Mouse (Mus musculus): ENCODE data around the gene Amz1. TPM values are rescaled to one million over a fixed set of nuclear protein-coding genes. Genes with fewer than 3 reads are reported as not detected.

The Amz1 gene
- polyA plus RNA-seq, 1 experiment from 2014 or later: 0.38 TPM

DNA sequence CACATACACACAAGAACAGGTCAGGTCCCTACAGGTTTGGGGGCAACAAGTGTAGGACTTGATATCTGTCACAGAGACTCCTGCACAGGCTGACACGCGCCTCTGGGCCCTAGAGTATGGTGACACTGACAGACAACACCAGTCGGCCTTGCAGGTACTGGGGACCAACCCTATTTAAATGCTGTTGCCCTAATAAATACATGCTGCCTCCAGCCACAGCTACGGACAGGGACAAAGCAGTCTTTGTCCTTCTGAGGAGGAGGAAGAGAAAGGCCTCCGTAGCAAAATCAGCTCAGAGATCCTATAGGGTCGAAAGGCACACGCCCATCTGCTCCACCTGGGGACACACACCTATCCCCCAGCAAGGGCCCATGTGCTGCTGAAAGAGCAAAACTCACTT is 27.9 kb upstream of the Amz1 start:
- H3K9me3 ChIP-seq (ENCODE audit: control insufficient read depth, low read length): no peaks in the 10 kb centered on the region
- peaks cover 7% of the 10 kb centered on the region for H3K36me3 ChIP-seq (ENCODE audit: control insufficient read depth, insufficient read depth, low read length)
- no peak overlapping the region for H3K4me2 ChIP-seq (ENCODE audit: low read depth)
- H3K4me3 ChIP-seq (ENCODE audit: low read depth, low read length): no peak overlapping the region
- no peaks in the 10 kb centered on the region for H3K27me3 ChIP-seq (ENCODE audit: control insufficient read depth, insufficient read depth, low read length)
- no peaks in the 10 kb centered on the region for H3K4me1 ChIP-seq (ENCODE audit: control insufficient read depth, insufficient read depth, low read length)
- WGBS: 87% methylated on average over 7 of the region's 7 CpGs
- H3K27ac ChIP-seq (ENCODE audit: low read depth, low read length): no peak overlapping the region
- no peak overlapping the region for H3K9ac ChIP-seq (ENCODE audit: low read length)
- no peak for DNase-seq (ENCODE audit: low spot score)
- ATAC-seq (ENCODE audit: insufficient read depth, low FRiP score, low TSS enrichment): no peak

- H3K4me1 ChIP-seq (ENCODE audit: control insufficient read depth, insufficient read depth, low read length): no peaks in the 10 kb centered on the region
Measured at GRCm38 (mm10) chr5:140699776-140700175, 24.2 kb upstream of the Amz1 start.

DNA sequence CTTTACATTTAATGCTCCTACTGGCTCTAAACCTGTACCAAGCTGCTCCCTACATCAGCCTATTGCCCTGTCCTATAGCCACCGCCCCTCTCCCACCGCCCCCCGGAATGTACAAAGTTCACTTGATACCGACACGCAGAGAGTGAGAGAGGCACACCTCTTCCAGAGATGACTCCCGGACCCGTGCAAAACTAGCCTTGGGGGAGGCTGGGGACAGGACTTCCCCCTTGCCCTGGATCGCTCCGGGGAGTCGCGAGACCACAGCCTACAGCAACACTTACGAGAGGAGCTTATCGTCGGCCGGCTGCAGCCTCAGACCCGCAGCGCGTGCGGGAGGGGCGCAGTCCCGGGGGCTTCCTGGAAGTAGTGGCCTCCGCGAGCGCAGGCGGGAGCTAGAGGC is 22.3 kb upstream of the Amz1 start:
- under 1% methylated on average over 25 of the region's 25 CpGs for WGBS
- Histone ChIP-seq H3K27ac (ENCODE audit: low read depth, low read length) (peak overlapping the region; percentile 76), H3K9ac (ENCODE audit: low read length) (peak overlapping the region; percentile 83), H3K9me3 (ENCODE audit: control insufficient read depth, low read length) (no peaks in the 10 kb centered on the region), H3K4me3 (ENCODE audit: low read depth, low read length) (peak overlapping the region; percentile 87), H3K27me3 (ENCODE audit: control insufficient read depth, insufficient read depth, low read length) (no peaks in the 10 kb centered on the region), H3K4me2 (ENCODE audit: low read depth) (peak overlapping the region; percentile 92), H3K4me1 (ENCODE audit: control insufficient read depth, insufficient read depth, low read length) (peaks cover 8% of the 10 kb centered on the region), H3K36me3 (ENCODE audit: control insufficient read depth, insufficient read depth, low read length) (peaks cover 2% of the 10 kb centered on the region; the same call in 1 of the 2 replicates)
- DNase-seq (ENCODE audit: low spot score): no peak
- no peak for ATAC-seq (ENCODE audit: insufficient read depth, low FRiP score, low TSS enrichment)

More at GRCm38 (mm10) chr5:140699776-140700175, 24.2 kb upstream of the Amz1 start:
- Histone ChIP-seq H3K36me3 (ENCODE audit: control insufficient read depth, insufficient read depth, low read length) (peaks cover 6% of the 10 kb centered on the region), H3K4me2 (ENCODE audit: low read depth) (no peak overlapping the region), H3K4me3 (ENCODE audit: low read depth, low read length) (no peak overlapping the region), H3K9me3 (ENCODE audit: control insufficient read depth, low read length) (no peaks in the 10 kb centered on the region), H3K27ac (ENCODE audit: low read depth, low read length) (no peak overlapping the region), H3K27me3 (ENCODE audit: control insufficient read depth, insufficient read depth, low read length) (no peaks in the 10 kb centered on the region), H3K9ac (ENCODE audit: low read length) (no peak overlapping the region)
- WGBS: 84% methylated on average over 9 of the region's 9 CpGs
- DNase-seq (ENCODE audit: low spot score): no peak
- ATAC-seq (ENCODE audit: insufficient read depth, low FRiP score, low TSS enrichment): no peak

- H3K4me3 ChIP-seq (ENCODE audit: low read depth, low read length): peak within 1 kb of the TSS; percentile 87
- H3K36me3 ChIP-seq (ENCODE audit: control insufficient read depth, insufficient read depth, low read length): peaks cover 2% of the 10 kb centered on the region; the same call in 1 of the 2 replicates
- peak within 1 kb of the TSS; percentile 92 for H3K4me2 ChIP-seq (ENCODE audit: low read depth)
- no peaks in the 10 kb centered on the region for H3K9me3 ChIP-seq (ENCODE audit: control insufficient read depth, low read length)
- peaks cover 8% of the 10 kb centered on the region for H3K4me1 ChIP-seq (ENCODE audit: control insufficient read depth, insufficient read depth, low read length)
- H3K27ac ChIP-seq (ENCODE audit: low read depth, low read length): peak within 1 kb of the TSS; percentile 76
- no peaks in the 10 kb centered on the region for H3K27me3 ChIP-seq (ENCODE audit: control insufficient read depth, insufficient read depth, low read length)
- peak within 1 kb of the TSS; percentile 83 for H3K9ac ChIP-seq (ENCODE audit: low read length)
- under 1% methylated on average over 27 of the region's 33 CpGs for WGBS
- DNase-seq (ENCODE audit: low spot score) (peak; percentile 95), ATAC-seq (ENCODE audit: insufficient read depth, low FRiP score, low TSS enrichment) (peak; percentile 67)
Measured at GRCm38 (mm10) chr5:140702103-140702513, 21.8 kb upstream of the Amz1 start, which contains the start of gene Iqce. Iqce (minus strand) TSS chr5:140702378.

DNA sequence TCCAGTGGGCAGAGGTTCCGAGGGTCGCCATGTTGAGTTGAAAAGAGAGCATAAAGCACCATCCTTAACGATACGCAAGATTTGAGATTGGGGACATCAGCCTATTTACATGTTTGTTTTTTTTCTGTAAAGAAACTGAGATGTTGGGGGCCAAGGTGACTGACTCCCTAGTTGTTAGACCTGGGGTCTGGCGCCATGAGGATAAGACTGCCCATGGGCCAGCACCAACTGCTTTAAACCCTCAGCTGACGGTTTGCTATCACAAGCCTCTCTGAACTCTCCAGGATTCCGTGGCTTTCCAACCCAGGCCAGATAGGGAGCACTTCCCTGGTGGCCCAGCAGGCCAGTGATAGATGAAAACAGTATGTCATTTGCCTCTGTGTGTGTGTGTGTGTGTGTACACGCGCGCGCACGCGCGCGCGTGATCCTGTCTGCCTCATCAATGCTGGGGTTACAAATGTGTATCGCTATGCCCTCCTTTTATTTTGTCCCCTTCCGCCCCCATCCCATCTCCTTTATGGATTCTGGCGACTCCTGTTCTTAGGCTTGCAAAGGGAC is 21.2 kb upstream of the Amz1 start:
- H3K27ac ChIP-seq (ENCODE audit: low read depth, low read length): no peak overlapping the region
- peaks cover 3% of the 10 kb centered on the region; the same call in 1 of the 2 replicates for H3K36me3 ChIP-seq (ENCODE audit: control insufficient read depth, insufficient read depth, low read length)
- H3K9ac ChIP-seq (ENCODE audit: low read length): peak overlapping the region; percentile 83; the same call in 1 of the 2 replicates
- peak overlapping the region; percentile 92 for H3K4me2 ChIP-seq (ENCODE audit: low read depth)
- no peak for ATAC-seq (ENCODE audit: insufficient read depth, low FRiP score, low TSS enrichment)
- H3K4me3 ChIP-seq (ENCODE audit: low read depth, low read length): peak overlapping the region; percentile 87
- H3K27me3 ChIP-seq (ENCODE audit: control insufficient read depth, insufficient read depth, low read length): no peaks in the 10 kb centered on the region
- 66% methylated on average over 19 of the region's 19 CpGs for WGBS
- no peaks in the 10 kb centered on the region for H3K9me3 ChIP-seq (ENCODE audit: control insufficient read depth, low read length)
- DNase-seq (ENCODE audit: low spot score): peak; percentile 24
- peaks cover 8% of the 10 kb centered on the region for H3K4me1 ChIP-seq (ENCODE audit: control insufficient read depth, insufficient read depth, low read length)

DNA sequence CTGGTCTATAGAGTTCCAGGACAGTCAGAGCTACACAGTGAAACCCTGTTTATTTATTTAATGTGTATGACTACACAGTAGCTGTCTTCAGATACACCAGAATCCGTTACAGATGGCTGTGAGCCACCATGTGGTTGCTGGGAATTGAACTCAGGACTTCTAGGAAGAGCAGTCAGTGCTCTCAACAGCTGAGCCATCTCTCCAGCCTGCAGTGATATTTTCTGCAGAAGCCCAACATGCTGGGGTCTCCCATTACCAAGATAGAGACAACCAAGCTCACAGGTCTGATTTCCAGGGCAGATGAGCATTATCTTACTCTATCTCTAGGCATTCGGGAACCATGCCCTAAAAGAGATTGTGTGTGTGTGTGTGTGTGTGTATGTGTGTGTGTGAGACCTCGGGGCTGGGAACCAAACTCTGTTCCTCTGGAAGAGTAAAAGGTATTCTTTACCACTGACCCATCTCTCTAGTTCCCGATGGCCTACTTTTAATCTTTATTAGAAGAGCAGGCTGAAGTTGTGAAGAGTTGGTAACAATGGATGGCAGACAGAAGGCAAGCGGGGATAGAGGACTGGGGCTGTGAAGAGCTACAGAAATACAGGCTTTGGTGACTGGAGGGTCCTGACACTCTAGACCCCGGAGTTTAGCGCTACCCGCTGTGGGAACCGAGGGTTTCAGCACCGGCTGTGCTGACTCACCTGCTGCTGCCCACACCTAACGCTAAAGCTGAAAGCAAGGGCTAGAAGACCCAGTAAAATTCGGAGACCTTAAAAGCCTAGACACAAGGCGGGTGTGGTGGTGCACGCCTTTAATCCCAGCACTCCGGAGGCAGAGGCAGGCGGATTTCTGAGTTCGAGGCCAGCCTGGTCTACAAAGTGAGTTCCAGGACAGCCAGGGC is 20.2 kb upstream of the Amz1 start:
- DNase-seq (ENCODE audit: low spot score) (no peak), ATAC-seq (ENCODE audit: insufficient read depth, low FRiP score, low TSS enrichment) (no peak)
- no peak overlapping the region for H3K9ac ChIP-seq (ENCODE audit: low read length)
- H3K4me1 ChIP-seq (ENCODE audit: control insufficient read depth, insufficient read depth, low read length): peaks cover 8% of the 10 kb centered on the region
- H3K4me3 ChIP-seq (ENCODE audit: low read depth, low read length): peak overlapping the region; percentile 63
- no peak overlapping the region for H3K27ac ChIP-seq (ENCODE audit: low read depth, low read length)
- H3K27me3 ChIP-seq (ENCODE audit: control insufficient read depth, insufficient read depth, low read length): no peaks in the 10 kb centered on the region
- H3K9me3 ChIP-seq (ENCODE audit: control insufficient read depth, low read length): no peaks in the 10 kb centered on the region
- H3K4me2 ChIP-seq (ENCODE audit: low read depth): peak overlapping the region; percentile 28
- H3K36me3 ChIP-seq (ENCODE audit: control insufficient read depth, insufficient read depth, low read length): peaks cover 2% of the 10 kb centered on the region; the same call in 1 of the 2 replicates
- 41% methylated on average over 17 of the region's 17 CpGs for WGBS

DNA sequence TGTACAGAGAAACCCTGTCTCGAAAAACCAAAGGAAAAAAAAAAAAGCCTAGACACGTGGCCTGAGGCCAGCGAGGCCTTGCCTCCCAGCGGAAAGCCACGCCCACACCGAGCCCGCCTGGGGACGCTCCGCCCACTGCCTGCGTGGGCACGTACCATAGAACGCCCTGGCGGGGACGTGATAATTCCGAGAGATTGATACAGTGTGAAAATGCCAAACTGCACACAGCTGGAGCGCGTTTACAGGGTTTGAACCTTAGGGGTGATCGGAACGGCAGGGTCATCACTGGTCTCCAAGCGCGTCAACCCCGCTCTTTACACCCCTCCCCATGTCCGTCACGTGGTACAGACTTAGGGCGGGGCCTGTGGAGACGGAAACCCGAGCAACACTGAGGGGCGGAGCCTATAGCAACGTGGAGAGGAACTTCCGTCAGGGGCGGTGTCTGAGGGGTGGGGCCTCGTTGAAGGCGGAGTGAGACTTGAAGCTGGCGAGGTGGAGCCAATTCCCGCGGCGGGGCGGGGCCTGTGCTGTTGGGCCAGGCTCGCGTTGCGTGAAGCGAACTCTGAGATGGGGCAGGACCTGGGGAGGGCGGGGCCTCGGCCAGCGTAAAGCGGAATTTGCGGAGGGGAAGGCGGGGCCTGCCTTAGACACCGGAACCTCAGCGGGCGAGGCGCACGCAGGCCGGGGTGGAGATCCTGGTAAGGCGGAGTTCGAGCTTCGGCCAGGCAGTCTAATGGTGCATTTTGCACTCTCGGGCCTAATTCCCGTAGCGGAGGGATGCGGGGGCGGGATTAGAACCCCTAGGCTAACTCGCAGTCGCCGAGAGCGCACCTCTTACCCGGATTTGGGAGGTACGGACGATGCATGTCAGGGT is 19.3 kb upstream of the Amz1 start, which contains the start of gene Brat1:
Gene Brat1 (plus strand): TSS at position 634 of the 874 bp plus-strand sequence.
- H3K9ac ChIP-seq (ENCODE audit: low read length): peak within 1 kb of the TSS; percentile 75
- H3K4me2 ChIP-seq (ENCODE audit: low read depth): peak within 1 kb of the TSS; percentile 81
- H3K9me3 ChIP-seq (ENCODE audit: control insufficient read depth, low read length): no peaks in the 10 kb centered on the region
- peaks cover 8% of the 10 kb centered on the region for H3K4me1 ChIP-seq (ENCODE audit: control insufficient read depth, insufficient read depth, low read length)
- DNase-seq (ENCODE audit: low spot score) (peak; percentile 100), ATAC-seq (ENCODE audit: insufficient read depth, low FRiP score, low TSS enrichment) (peak; percentile 92)
- peak within 1 kb of the TSS; percentile 63 for H3K4me3 ChIP-seq (ENCODE audit: low read depth, low read length)
- H3K36me3 ChIP-seq (ENCODE audit: control insufficient read depth, insufficient read depth, low read length): peaks cover 2% of the 10 kb centered on the region; the same call in 1 of the 2 replicates
- peak within 1 kb of the TSS; percentile 61; the same call in 1 of the 2 replicates for H3K27ac ChIP-seq (ENCODE audit: low read depth, low read length)
- H3K27me3 ChIP-seq (ENCODE audit: control insufficient read depth, insufficient read depth, low read length): no peaks in the 10 kb centered on the region
- WGBS: under 1% methylated on average over 68 of the region's 69 CpGs

DNA sequence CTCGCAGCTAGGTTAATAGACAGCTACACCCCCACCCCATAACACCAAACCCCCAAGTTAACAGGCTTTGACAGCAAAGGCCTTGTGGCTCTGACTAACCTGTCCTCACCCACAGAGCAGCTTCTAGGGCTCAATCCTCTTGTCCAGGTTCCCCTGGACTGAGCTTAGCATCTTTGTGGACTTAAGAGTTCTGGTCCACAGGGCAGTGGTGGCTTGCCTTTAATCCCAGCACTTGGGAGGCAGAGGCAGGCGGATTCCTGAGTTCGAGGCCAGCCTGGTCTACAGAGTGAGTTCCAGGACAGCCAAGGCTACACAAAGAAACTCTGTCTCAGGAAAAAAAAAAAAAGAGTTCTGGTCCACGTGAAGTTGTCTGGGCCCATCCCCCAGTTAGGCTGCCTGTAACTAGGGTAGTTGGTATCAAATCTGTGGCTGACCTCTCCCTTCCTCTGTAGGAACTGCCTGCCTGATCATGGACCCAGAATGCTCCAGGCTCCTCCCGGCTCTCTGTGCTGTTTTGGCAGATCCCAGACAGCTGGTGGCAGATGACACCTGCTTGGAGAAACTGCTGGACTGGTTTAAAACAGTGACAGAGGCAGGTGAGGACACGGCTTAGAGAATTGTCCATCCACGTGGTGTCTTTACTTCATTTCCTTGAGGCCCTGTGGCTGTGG is 18.3 kb upstream of the Amz1 start:
- Histone ChIP-seq H3K9me3 (ENCODE audit: control insufficient read depth, low read length) (no peaks in the 10 kb centered on the region), H3K36me3 (ENCODE audit: control insufficient read depth, insufficient read depth, low read length) (peaks cover 4% of the 10 kb centered on the region; the same call in 1 of the 2 replicates), H3K4me2 (ENCODE audit: low read depth) (peak overlapping the region; percentile 81), H3K4me3 (ENCODE audit: low read depth, low read length) (peak overlapping the region; percentile 63), H3K27me3 (ENCODE audit: control insufficient read depth, insufficient read depth, low read length) (no peaks in the 10 kb centered on the region), H3K9ac (ENCODE audit: low read length) (peak overlapping the region; percentile 75), H3K27ac (ENCODE audit: low read depth, low read length) (no peak overlapping the region), H3K4me1 (ENCODE audit: control insufficient read depth, insufficient read depth, low read length) (peaks cover 8% of the 10 kb centered on the region)
- ATAC-seq (ENCODE audit: insufficient read depth, low FRiP score, low TSS enrichment): no peak
- no peak for DNase-seq (ENCODE audit: low spot score)
- WGBS: 64% methylated on average over 7 of the region's 7 CpGs
